Mouse (Mus musculus) embryonic fibroblast, embryonic 13.5 days (primary cell): ENCODE data around the gene Ugt2a2. TPM values are rescaled to one million over a fixed set of nuclear protein-coding genes. Genes with fewer than 3 reads are reported as not detected.
"Not testable (repeated sequence)": the region's sequence is repeated elsewhere in the genome, so short reads cannot be mapped to it uniquely, and the experiment has no call there.

Experiments
- H3K27ac ChIP-seq: 2 replicates; pipeline ENCODE4 v1.5.1; 2012; ENCODE audit warnings: low read length, control low read depth, inconsistent platforms; ENCODE audit not compliant: insufficient read depth
- H3K4me1 ChIP-seq: 2 replicates; pipeline ENCODE4 v1.6.1; 2011; ENCODE audit warnings: low read length; ENCODE audit not compliant: control insufficient read depth, insufficient read depth
- H3K4me3 ChIP-seq: 2 replicates; pipeline ENCODE4 v1.5.1; 2011; ENCODE audit warnings: mild to moderate bottlenecking, control low read depth, low read length; ENCODE audit not compliant: insufficient read depth
- CTCF ChIP-seq: IDR thresholded peaks from 2 replicates; pipeline ENCODE4 v1.5.1; 2011; ENCODE audit warnings: mild to moderate bottlenecking, control low read depth, low read length, moderate library complexity, borderline replicate concordance; ENCODE audit not compliant: insufficient read depth
- POLR2A ChIP-seq: IDR thresholded peaks from 2 replicates; pipeline ENCODE4 v1.6.1; 2011; ENCODE audit warnings: low read depth, mild to moderate bottlenecking, control low read depth, low read length, moderate library complexity
- polyA plus RNA-seq: library from polyadenylated mRNA; stranded (reverse); fragments of >200 nt; gene quantifications from 2 replicates; pipeline ENCODE4 v1.2.4, GENCODE M21; 2011; ENCODE audit warnings: low read depth; ENCODE audit not compliant: missing spikeins, insufficient read length

Ugt2a2 gene
- polyA plus RNA-seq = not detected in 2 replicates

- no peak within 1 kb of the TSS for H3K4me3 ChIP-seq
- TF ChIP-seq CTCF (no peak), POLR2A (no peak)
- no peak within 1 kb of the TSS for H3K27ac ChIP-seq
- H3K4me1 ChIP-seq = no peaks in the 10 kb centered on the region
Observed at GRCm38 (mm10) chr5:87482160-87482559, at the start of gene Ugt2a2. Gene Ugt2a2, minus strand, starts transcription at chr5:87482260.

DNA sequence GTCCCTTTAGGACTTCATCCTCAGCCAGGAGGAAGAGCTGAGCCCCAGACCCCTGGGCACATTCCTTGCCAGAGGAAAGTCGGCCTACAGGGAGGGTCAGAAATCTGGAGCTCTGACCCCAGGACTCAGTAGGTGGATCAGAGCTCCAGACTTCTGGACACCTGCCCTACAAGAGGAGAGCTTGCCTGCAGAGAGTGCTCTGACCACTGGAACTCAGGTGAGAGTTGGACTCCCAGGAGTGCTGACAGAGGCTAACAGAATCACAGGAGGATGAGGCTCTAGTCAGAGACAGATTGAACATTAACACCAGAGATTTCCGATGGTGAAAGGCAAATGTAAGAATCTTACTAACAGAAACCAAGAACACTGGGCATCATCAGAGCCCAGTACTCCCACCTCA is 41.5 kb upstream of the Ugt2a2 start:
- H3K4me1 ChIP-seq, H3K4me3 ChIP-seq, H3K27ac ChIP-seq: not testable (repeated sequence)

DNA sequence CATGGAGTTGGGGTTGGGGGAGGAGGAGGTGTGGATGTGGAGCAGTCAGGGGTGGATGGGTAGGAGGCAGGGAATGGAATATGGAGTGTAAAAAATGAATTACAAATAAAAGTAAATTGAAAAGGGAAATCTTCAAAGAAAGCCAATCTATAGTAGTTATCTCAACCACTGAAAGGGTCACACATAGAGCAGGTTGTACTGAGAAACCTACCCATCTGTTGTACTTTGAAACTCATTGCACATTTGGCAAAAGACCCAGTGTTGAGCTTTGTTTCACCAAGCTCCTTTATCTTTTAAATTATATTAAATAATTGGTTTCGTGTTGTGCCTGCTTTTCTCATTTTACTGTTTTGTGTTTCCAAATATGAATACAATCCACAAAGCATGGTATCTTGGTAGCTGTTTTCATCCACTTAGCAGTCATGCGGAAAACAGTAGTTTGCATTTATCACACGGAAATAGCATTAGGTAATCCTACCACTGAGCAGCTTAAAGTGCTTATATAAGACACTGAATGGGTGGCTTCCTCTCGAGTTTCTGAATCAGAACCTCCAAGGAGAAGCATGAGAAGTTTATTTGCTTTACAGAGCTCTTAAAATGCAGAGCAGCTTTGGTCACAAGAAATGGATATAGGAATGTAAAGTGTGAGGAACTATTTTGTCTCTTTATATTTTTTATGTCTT is 23.9 kb upstream of the Ugt2a2 start:
- no peaks in the 10 kb centered on the region for H3K4me1 ChIP-seq
- no peak for TF ChIP-seq POLR2A
- H3K4me3 ChIP-seq = no peak overlapping the region
- no peak overlapping the region for H3K27ac ChIP-seq

DNA sequence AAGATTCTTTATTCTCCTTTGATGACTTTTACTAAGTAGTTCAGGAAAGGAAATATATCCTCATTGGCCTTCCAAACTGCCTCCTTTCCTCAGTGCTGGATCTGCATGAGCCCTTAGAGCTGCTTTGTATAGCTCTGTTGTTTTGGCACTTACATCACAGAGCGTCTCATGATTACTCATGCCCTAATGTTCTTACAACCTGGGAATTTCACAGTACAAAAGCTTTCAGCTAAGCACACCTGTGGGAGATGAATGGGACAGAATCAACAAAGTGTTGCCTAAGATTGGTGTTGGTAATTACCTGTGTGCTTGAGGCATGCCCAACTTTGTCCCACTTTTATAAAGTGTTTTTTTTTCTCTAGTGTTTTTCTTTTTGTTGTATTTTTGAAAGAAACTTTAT is 20.6 kb upstream of the Ugt2a2 start:
- Histone ChIP-seq H3K4me3 (no peak overlapping the region), H3K27ac (no peak overlapping the region), H3K4me1 (no peaks in the 10 kb centered on the region)
- TF ChIP-seq POLR2A = no peak
- TF ChIP-seq CTCF = no peak

DNA sequence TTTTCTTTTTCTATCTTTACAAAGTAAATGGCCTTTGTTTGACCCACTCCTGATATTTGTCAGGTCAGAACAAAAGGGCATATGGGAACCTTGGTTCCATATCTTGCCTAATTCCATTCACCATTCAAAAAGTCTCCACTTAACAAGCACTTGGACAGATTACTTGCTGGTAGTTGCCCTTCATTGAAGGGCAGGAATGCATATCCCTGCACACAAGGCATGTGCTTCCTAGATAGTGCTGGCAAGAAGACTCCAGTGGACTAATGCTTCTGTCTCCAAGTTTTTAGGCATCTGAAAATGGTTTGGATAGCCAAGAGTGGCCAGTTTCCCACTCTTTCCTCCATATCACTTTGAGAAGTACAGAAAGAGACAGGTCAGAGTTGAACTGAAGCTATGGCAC is 17.3 kb upstream of the Ugt2a2 start:
- Histone ChIP-seq H3K4me3 (no peak overlapping the region), H3K4me1 (no peaks in the 10 kb centered on the region), H3K27ac (no peak overlapping the region)
- TF ChIP-seq POLR2A = no peak
- no peak for TF ChIP-seq CTCF

DNA sequence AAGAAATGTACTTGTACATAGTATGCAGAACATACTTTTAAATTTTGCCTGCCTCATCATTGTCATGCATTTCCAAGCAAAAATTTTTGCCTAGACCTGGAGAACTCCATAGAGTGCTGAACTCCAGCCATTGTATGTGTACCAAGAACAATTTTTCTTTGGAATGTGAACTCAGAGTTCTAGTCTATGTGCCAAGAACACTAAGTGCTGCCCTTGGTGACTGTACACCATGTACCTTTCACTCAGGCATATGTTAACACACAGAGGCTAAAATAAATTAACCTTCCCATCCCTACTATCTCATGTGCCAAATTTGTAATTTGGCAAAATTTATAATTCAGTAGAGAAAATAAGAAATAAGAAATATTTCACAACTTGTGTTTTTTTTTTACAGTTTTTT is 16.9 kb upstream of the Ugt2a2 start:
- Histone ChIP-seq H3K4me3 (no peak overlapping the region), H3K4me1 (no peaks in the 10 kb centered on the region), H3K27ac (no peak overlapping the region)
- TF ChIP-seq CTCF = no peak
- no peak for TF ChIP-seq POLR2A

DNA sequence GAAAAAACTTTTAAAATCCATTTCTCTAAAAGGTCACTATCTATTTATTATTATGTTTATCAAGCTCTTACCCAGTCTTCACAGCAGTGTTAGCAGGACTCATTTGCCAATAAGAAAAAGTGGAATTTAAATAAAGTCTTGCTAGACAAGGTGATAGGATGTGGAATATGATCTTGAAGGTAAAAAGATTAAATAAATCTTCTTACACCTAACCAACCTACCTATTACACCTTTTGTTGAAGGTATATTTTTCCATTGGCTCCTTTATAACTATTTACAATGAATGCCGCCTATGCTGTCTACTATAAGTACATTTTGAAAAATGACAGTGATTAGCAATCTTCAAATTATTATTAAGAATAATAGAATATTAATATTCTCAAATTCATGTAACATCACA is 8.7 kb upstream of the Ugt2a2 start, which contains the start of gene Ugt2a1:
TSS of gene Ugt2a1 (minus strand) at position 101 of the 400 bp plus-strand sequence.
- no peak within 1 kb of the TSS for H3K4me3 ChIP-seq
- H3K4me1 ChIP-seq = no peaks in the 10 kb centered on the region
- TF ChIP-seq CTCF (no peak), POLR2A (no peak)
- H3K27ac ChIP-seq = no peak within 1 kb of the TSS

DNA sequence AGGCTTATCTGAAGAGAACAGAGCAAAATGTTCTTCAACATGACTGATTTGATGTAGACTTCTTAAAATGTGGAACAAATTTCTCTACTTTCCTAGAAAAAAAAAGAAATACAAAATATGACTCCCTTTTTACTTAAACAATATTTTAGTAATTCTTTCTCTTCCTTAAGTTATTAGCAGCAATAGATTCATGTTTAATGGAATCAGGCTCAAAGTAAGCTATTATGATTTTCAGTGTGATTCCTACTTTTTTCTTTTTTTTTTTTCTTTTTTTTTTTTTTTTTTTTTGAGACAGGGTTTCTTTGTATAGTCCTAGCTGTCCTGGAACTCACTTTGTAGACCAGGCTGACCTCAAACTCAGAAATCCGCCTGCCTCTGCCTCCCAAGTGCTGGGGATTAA is 4.6 kb upstream of the Ugt2a2 start, which contains the start of gene Gm43638:
TSS of gene Gm43638 (minus strand) at position 101 of the 400 bp plus-strand sequence.
- not testable (repeated sequence) for H3K4me1 ChIP-seq, H3K4me3 ChIP-seq, H3K27ac ChIP-seq

GRCm38 (mm10) chr5:87458810-87459209 is 23.2 kb downstream of the Ugt2a2 start:
- H3K4me1 ChIP-seq = no peaks in the 10 kb centered on the region
- no peak overlapping the region for H3K27ac ChIP-seq
- H3K4me3 ChIP-seq = no peak overlapping the region
- TF ChIP-seq CTCF (no peak), POLR2A (no peak)

DNA sequence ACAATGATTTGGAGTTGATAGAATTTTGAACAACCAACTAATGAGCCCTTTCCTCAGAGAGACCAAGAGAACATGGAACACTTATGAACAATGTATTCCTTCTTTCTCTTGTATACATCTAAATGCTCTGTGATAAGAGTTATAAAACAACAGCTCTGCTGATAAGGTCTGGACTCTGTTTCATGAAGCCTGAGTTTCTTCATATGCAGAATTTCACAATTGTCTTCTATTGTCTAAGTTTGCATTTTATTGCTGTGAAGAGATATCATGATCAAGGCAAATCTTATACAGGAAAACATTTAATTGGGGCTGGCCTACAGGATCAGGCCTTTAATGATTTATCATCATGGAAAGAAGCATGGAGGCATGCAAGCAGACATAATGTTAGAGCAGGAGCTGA is 24.4 kb downstream of the Ugt2a2 start:
- TF ChIP-seq POLR2A (no peak), CTCF (no peak)
- Histone ChIP-seq H3K4me3 (no peak overlapping the region), H3K27ac (no peak overlapping the region), H3K4me1 (no peaks in the 10 kb centered on the region)
